Mouse (Mus musculus) CH12.LX (cell line): ENCODE measurements around the gene Ccdc57. TPM values are rescaled to one million over a fixed set of nuclear protein-coding genes. Genes with fewer than 3 reads are reported as not detected.

Experiments used
- DNase-seq: peaks from one replicate; pipeline ENCODE4 v3.0.0-alpha.2; 2013; ENCODE audit errors: extremely low read depth
- H3K27ac ChIP-seq: 2 replicates; pipeline ENCODE4 v1.5.1; 2012; ENCODE audit warnings: low read depth, mild to moderate bottlenecking, control low read depth, moderate library complexity; ENCODE audit not compliant: insufficient read depth
- H3K27me3 ChIP-seq: replicated peaks from 2 replicates; pipeline ENCODE3; 2012; ENCODE audit warnings: inconsistent platforms
- H3K36me3 ChIP-seq, 2 experiments: replicated peaks in 1 of 2; 2 replicates each; pipeline versions ENCODE3 to v1.6.1; 2012; ENCODE audit warnings: inconsistent platforms in 1 of 2, low read length in 1 of 2, mild to moderate bottlenecking in 1 of 2, mixed read lengths in 1 of 2, moderate library complexity in 1 of 2; ENCODE audit not compliant: control insufficient read depth in 1 of 2, insufficient read depth in 1 of 2
- H3K4me1 ChIP-seq, 2 experiments: 2 replicates each; pipeline ENCODE4 v1.6.1; 2012; ENCODE audit warnings: inconsistent platforms in 1 of 2, moderate library complexity in 1 of 2; ENCODE audit not compliant: insufficient read depth in 2 of 2, control insufficient read depth in 1 of 2
- H3K4me2 ChIP-seq: 2 replicates; pipeline ENCODE4 v1.6.1; 2012; ENCODE audit warnings: low read depth, mild to moderate bottlenecking, control low read depth; ENCODE audit not compliant: poor library complexity, insufficient read depth, severe bottlenecking
- H3K4me3 ChIP-seq, 3 experiments: fragments of 150-350 bp in 1 of 3; sonication (generic) in 1 of 3; replicated peaks in 1 of 3; 2 replicates each; pipeline versions ENCODE3 to v1.5.1; 2011 to 2012; ENCODE audit warnings: low read depth in 2 of 3, low read length in 2 of 3, mild to moderate bottlenecking in 2 of 3, moderate library complexity in 2 of 3, control low read depth in 1 of 3, improper control_type of control experiment in 1 of 3, inconsistent platforms in 1 of 3, mixed read lengths in 1 of 3; ENCODE audit not compliant: poor library complexity in 1 of 3
- H3K79me2 ChIP-seq: replicated peaks from 2 replicates; pipeline ENCODE4 v1.6.1; 2012; ENCODE audit warnings: mild to moderate bottlenecking, moderate library complexity; ENCODE audit not compliant: control insufficient read depth, poor library complexity, insufficient read depth, severe bottlenecking; ENCODE audit errors: extremely low read depth
- H3K9ac ChIP-seq: 2 replicates; pipeline ENCODE4 v1.6.1; 2012; ENCODE audit warnings: low read depth, mild to moderate bottlenecking, control low read depth, moderate library complexity; ENCODE audit not compliant: insufficient read depth
- H3K9me3 ChIP-seq: replicated peaks from 2 replicates; pipeline ENCODE3; 2012; ENCODE audit warnings: low read length, inconsistent platforms, mixed read lengths
- BHLHE40 ChIP-seq: IDR thresholded peaks from 2 replicates; pipeline ENCODE4 v1.6.1; 2011; ENCODE audit warnings: mild to moderate bottlenecking, low read depth, low read length, improper control_type of control experiment
- CHD1 ChIP-seq: IDR thresholded peaks from 2 replicates; pipeline ENCODE4 v1.6.1; 2012; ENCODE audit warnings: low read depth, low read length, improper control_type of control experiment, inconsistent platforms
- CHD2 ChIP-seq: IDR thresholded peaks from 2 replicates; pipeline ENCODE4 v1.6.1; 2011; ENCODE audit warnings: low read length, improper control_type of control experiment
- CTCF ChIP-seq, 2 experiments: IDR thresholded peaks in 1 of 2; conservative IDR thresholded peaks in 1 of 2; 2 replicates each; pipeline ENCODE4 v1.5.1; 2011 to 2012; ENCODE audit warnings: low read depth in 2 of 2, low read length in 2 of 2, improper control_type of control experiment in 1 of 2, inconsistent platforms in 1 of 2, mild to moderate bottlenecking in 1 of 2, moderate library complexity in 1 of 2
- EP300 ChIP-seq: IDR thresholded peaks from 2 replicates; pipeline ENCODE4 v1.6.1; 2011; ENCODE audit warnings: low read length, improper control_type of control experiment
- ETS1 ChIP-seq: conservative IDR thresholded peaks from 2 replicates; pipeline ENCODE4 v1.6.1; 2012; ENCODE audit warnings: low read depth, mild to moderate bottlenecking, inconsistent platforms, low read length, improper control_type of control experiment, moderate library complexity
- HCFC1 ChIP-seq: IDR thresholded peaks from 2 replicates; pipeline ENCODE4 v1.6.1; 2012; ENCODE audit warnings: low read depth, mild to moderate bottlenecking, inconsistent platforms, low read length, improper control_type of control experiment
- IRF4 ChIP-seq: IDR thresholded peaks from 2 replicates; pipeline ENCODE4 v1.6.1; 2014; ENCODE audit warnings: low read depth, mild to moderate bottlenecking, inconsistent platforms, low read length, improper control_type of control experiment
- JUN ChIP-seq: IDR thresholded peaks from 2 replicates; pipeline ENCODE4 v1.6.1; 2011; ENCODE audit warnings: low read depth, mild to moderate bottlenecking, low read length, improper control_type of control experiment, moderate library complexity; ENCODE audit not compliant: insufficient read depth
- JUND ChIP-seq: conservative IDR thresholded peaks from 2 replicates; pipeline ENCODE4 v1.6.1; 2011; ENCODE audit warnings: low read depth, low read length, improper control_type of control experiment
- MAFK ChIP-seq: IDR thresholded peaks from 2 replicates; pipeline ENCODE4 v1.6.1; 2011; ENCODE audit warnings: low read length, improper control_type of control experiment; ENCODE audit not compliant: insufficient replicate concordance
- MAX ChIP-seq: IDR thresholded peaks from 2 replicates; pipeline ENCODE4 v1.6.1; 2011; ENCODE audit warnings: low read length, improper control_type of control experiment
- MEF2A ChIP-seq: IDR thresholded peaks from 2 replicates; pipeline ENCODE4 v1.6.1; 2014; ENCODE audit warnings: low read depth, mild to moderate bottlenecking, inconsistent platforms, low read length, improper control_type of control experiment, borderline replicate concordance
- MXI1 ChIP-seq: IDR thresholded peaks from 2 replicates; pipeline ENCODE4 v1.6.1; 2011; ENCODE audit warnings: mild to moderate bottlenecking, low read depth, low read length, improper control_type of control experiment
- MYC ChIP-seq: IDR thresholded peaks from 2 replicates; pipeline ENCODE4 v1.6.1; 2011; ENCODE audit warnings: low read depth, mild to moderate bottlenecking, improper control_type of control experiment, low read length
- NELFE ChIP-seq: IDR thresholded peaks from 2 replicates; pipeline ENCODE4 v1.6.1; 2011; ENCODE audit warnings: low read depth, low read length, improper control_type of control experiment
- POLR2A ChIP-seq: IDR thresholded peaks from 2 replicates; pipeline ENCODE4 v1.6.1; 2011; ENCODE audit warnings: low read depth, mild to moderate bottlenecking, improper control_type of control experiment, low read length
- POLR2AphosphoS2 ChIP-seq: IDR thresholded peaks from 2 replicates; pipeline ENCODE4 v1.6.1; 2011; ENCODE audit warnings: low read depth, low read length, improper control_type of control experiment
- RAD21 ChIP-seq: IDR thresholded peaks from 2 replicates; pipeline ENCODE4 v1.6.1; 2011; ENCODE audit warnings: low read depth, mild to moderate bottlenecking, low read length, improper control_type of control experiment, moderate library complexity
- SIN3A ChIP-seq: IDR thresholded peaks from 2 replicates; pipeline ENCODE4 v1.6.1; 2012; ENCODE audit warnings: low read length, improper control_type of control experiment, inconsistent platforms
- SMC3 ChIP-seq: IDR thresholded peaks from 2 replicates; pipeline ENCODE4 v1.6.1; 2011; ENCODE audit warnings: low read depth, low read length, improper control_type of control experiment
- TBP ChIP-seq: conservative IDR thresholded peaks from 2 replicates; pipeline ENCODE4 v1.6.1; 2011; ENCODE audit warnings: low read depth, low read length, improper control_type of control experiment
- TCF12 ChIP-seq: IDR thresholded peaks from 2 replicates; pipeline ENCODE4 v1.6.1; 2014; ENCODE audit warnings: low read depth, mild to moderate bottlenecking, inconsistent platforms, low read length, improper control_type of control experiment
- UBTF ChIP-seq: IDR thresholded peaks from 2 replicates; pipeline ENCODE4 v1.6.1; 2012; ENCODE audit warnings: low read depth, mild to moderate bottlenecking, inconsistent platforms, low read length, improper control_type of control experiment, moderate library complexity
- USF1 ChIP-seq: IDR thresholded peaks from 2 replicates; pipeline ENCODE4 v1.6.1; 2014; ENCODE audit warnings: low read depth, mild to moderate bottlenecking, inconsistent platforms, low read length, improper control_type of control experiment
- ZC3H11A ChIP-seq: IDR thresholded peaks from 2 replicates; pipeline ENCODE4 v1.6.1; 2012; ENCODE audit warnings: low read depth, mild to moderate bottlenecking, inconsistent platforms, low read length, improper control_type of control experiment
- ZKSCAN1 ChIP-seq: IDR thresholded peaks from 2 replicates; pipeline ENCODE4 v1.6.1; 2012; ENCODE audit warnings: low read depth, inconsistent platforms, low read length, improper control_type of control experiment, borderline replicate concordance
- ZMIZ1 ChIP-seq: IDR thresholded peaks from 2 replicates; pipeline ENCODE4 v1.6.1; 2012; ENCODE audit warnings: low read depth, mild to moderate bottlenecking, inconsistent platforms, low read length, improper control_type of control experiment
- dilution Hi-C: fragments of 300-500 bp; cut with MboI; formaldehyde crosslinking; loops from 2 replicates; pipeline ENCODE4 v1.14.3; 2020; ENCODE audit warnings: low sequenced_read_pairs; ENCODE audit not compliant: extremely low pct_unique_long_range_greater_than_20kb, extremely low pct_ligation_motif_present
- in situ Hi-C: fragments of 300-500 bp; cut with MboI; formaldehyde crosslinking; loops from 3 replicates; pipeline ENCODE4 v1.14.3; 2019; ENCODE audit warnings: low sequenced_read_pairs, low pct_ligation_motif_present, low pct_unique_long_range_greater_than_20kb, mixed read lengths
- polyA plus RNA-seq: library from polyadenylated mRNA; unstranded; fragments of >175 nt; gene quantifications from 2 replicates; pipeline ENCODE4 v1.2.1, GENCODE M21; 2012; ENCODE audit warnings: low read depth; ENCODE audit not compliant: insufficient read length
- total RNA-seq, 2 experiments: library from RNA; depleted of rRNA; stranded (reverse); fragments of 300-350 nt in 1 of 2; fragments of >200 nt in 1 of 2; gene quantifications; 2 replicates each; pipeline ENCODE4 v1.2.3; 2012 to 2014

Gene Ccdc57
- total and polyA plus RNA-seq, 3 experiments: 2.3 to 6.0 (median 5.4) TPM

- no peaks in the 10 kb centered on the region for H3K9me3 ChIP-seq
- H3K79me2 ChIP-seq: peaks cover 91% of the 10 kb centered on the region
- DNase-seq: no peak
- H3K9ac ChIP-seq: no peak overlapping the region
- H3K4me2 ChIP-seq: no peak overlapping the region
- H3K27me3 ChIP-seq: no peaks in the 10 kb centered on the region
- no peak overlapping the region for H3K4me3 ChIP-seq
- no peak for TF ChIP-seq ETS1
- no peak for TF ChIP-seq EP300
- TF ChIP-seq POLR2AphosphoS2: no peak
- TF ChIP-seq MXI1: no peak
- no peak for TF ChIP-seq IRF4
- TF ChIP-seq CHD1: no peak
- TF ChIP-seq SIN3A: no peak
- TF ChIP-seq ZKSCAN1: no peak
- no peak for TF ChIP-seq TCF12
- TF ChIP-seq ZMIZ1: no peak
- TF ChIP-seq JUN: no peak
- TF ChIP-seq CHD2: no peak
- no peak for TF ChIP-seq MAFK
- TF ChIP-seq TBP: no peak
- no peak for TF ChIP-seq POLR2A
- TF ChIP-seq HCFC1: no peak
- no peak for TF ChIP-seq RAD21
- no peak for TF ChIP-seq MEF2A
- TF ChIP-seq NELFE: no peak
- no peak for TF ChIP-seq MAX
- in situ Hi-C loops (no loop called here), dilution Hi-C loops (no loop called here)
- H3K36me3 ChIP-seq: peaks cover 88 to 99% of the 10 kb centered on the region in 2 experiments
- no peak overlapping the region for H3K27ac ChIP-seq
- peaks cover 7 to 15% of the 10 kb centered on the region in 2 experiments for H3K4me1 ChIP-seq
Observed at GRCm38 (mm10) chr11:120982459-120982858, 49.8 kb upstream of the Ccdc57 start.

GRCm38 (mm10) chr11:120981661-120982060 lies 49.0 kb upstream of the Ccdc57 start:
- H3K4me1 ChIP-seq: peaks cover 0 to 7% of the 10 kb centered on the region in 2 experiments; a peak in 2 of 4 replicates
- in situ Hi-C loops: no loop called here

More at GRCm38 (mm10) chr11:120981661-120982060, 49.0 kb upstream of the Ccdc57 start:
- H3K4me2 ChIP-seq: no peak overlapping the region
- dilution Hi-C loops: no loop called here
- no peak for DNase-seq
- peaks cover 88 to 99% of the 10 kb centered on the region in 2 experiments for H3K36me3 ChIP-seq
- H3K9me3 ChIP-seq: no peaks in the 10 kb centered on the region
- H3K27me3 ChIP-seq: no peaks in the 10 kb centered on the region
- no peak overlapping the region for H3K9ac ChIP-seq
- no peak overlapping the region for H3K27ac ChIP-seq
- TF ChIP-seq JUND (no peak), POLR2AphosphoS2 (no peak), ZC3H11A (no peak), MXI1 (no peak), SMC3 (no peak), USF1 (no peak), MAFK (no peak), CHD2 (no peak), CTCF (conservative IDR thresholded peaks at IDR 0.05 in 1 of 2, IDR thresholded peaks at IDR 0.05 in 1 of 2; ENCODE audit: low read depth in 2 of 2, low read length in 2 of 2) (no peak), TBP (no peak), ZMIZ1 (no peak), JUN (no peak), UBTF (no peak), POLR2A (no peak), EP300 (no peak), MEF2A (no peak), TCF12 (no peak), MYC (no peak), BHLHE40 (no peak), ZKSCAN1 (no peak)
- H3K79me2 ChIP-seq: peaks cover 91% of the 10 kb centered on the region
- H3K4me3 ChIP-seq: no peak overlapping the region
